Mouse (Mus musculus): ENCODE data around the gene Mapkap1. TPM values are rescaled to one million over a fixed set of nuclear protein-coding genes. Genes with fewer than 3 reads are reported as not detected.

The Mapkap1 gene
- 35.9 and 46.4 TPM in 2 replicates for polyA plus RNA-seq (2012; rRNA removed)

GRCm38 (mm10) chr2:34406601-34407464, at the start of gene Mapkap1:
Mapkap1 (plus strand) TSS chr2:34406771.
- peak; percentile 86 for DNase-seq (ENCODE audit: low read depth, low spot score)
- under 1% methylated on average over 68 of the region's 68 CpGs for WGBS

DNA sequence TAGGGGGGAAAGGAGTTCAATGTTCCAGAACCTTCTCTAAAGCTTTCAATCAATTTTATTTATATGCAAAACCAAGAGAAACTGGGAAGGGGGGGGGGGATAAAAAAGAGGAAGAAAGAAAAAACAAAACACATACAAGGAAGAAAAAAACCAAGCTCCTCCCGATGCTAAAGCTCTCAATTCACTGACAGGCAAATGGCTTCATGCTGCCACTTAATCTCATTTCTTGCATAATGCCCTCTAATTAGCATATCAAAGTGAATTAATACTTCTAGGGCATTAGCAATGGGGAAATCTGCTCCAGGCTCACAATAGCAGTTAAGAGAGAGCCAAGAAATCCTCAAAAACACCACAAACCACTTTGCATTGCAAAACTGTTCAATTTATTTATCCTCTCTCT, 42.9 kb upstream of the Mapkap1 start:
- 18% methylated on average over 1 of the region's 1 CpGs for WGBS
- no peak for DNase-seq (ENCODE audit: low read depth, low spot score)

GRCm38 (mm10) chr2:34367024-34367423, 39.5 kb upstream of the Mapkap1 start:
- 62% methylated on average over 2 of the region's 2 CpGs for WGBS
- DNase-seq (ENCODE audit: low read depth, low spot score): no peak

- DNase-seq (ENCODE audit: low read depth, low spot score): no peak
- WGBS: 76% methylated on average over 6 of the region's 6 CpGs
Observed at GRCm38 (mm10) chr2:34368396-34368795, 38.2 kb upstream of the Mapkap1 start.

- DNase-seq (ENCODE audit: low read depth, low spot score): no peak
- WGBS: 68% methylated on average over 7 of the region's 7 CpGs
Observed at GRCm38 (mm10) chr2:34370349-34370724, 36.2 kb upstream of the Mapkap1 start.

- DNase-seq (ENCODE audit: low read depth, low spot score): no peak
- WGBS: 4% methylated on average over 42 of the region's 42 CpGs
Observed at GRCm38 (mm10) chr2:34370725-34371440, 35.7 kb upstream of the Mapkap1 start.

- DNase-seq (ENCODE audit: low read depth, low spot score): no peak
- under 1% methylated on average over 89 of the region's 118 CpGs for WGBS
Observed at GRCm38 (mm10) chr2:34371441-34372304, 34.9 kb upstream of the Mapkap1 start.

- peak; percentile 82 for DNase-seq (ENCODE audit: low read depth, low spot score)
- 1% methylated on average over 97 of the region's 102 CpGs for WGBS
Observed at GRCm38 (mm10) chr2:34372305-34373301, 34.0 kb upstream of the Mapkap1 start, which contains the start of gene Pbx3. Pbx3 (minus strand) TSS chr2:34373142.

GRCm38 (mm10) chr2:34373886-34374285, 32.7 kb upstream of the Mapkap1 start:
- DNase-seq (ENCODE audit: low read depth, low spot score): no peak

GRCm38 (mm10) chr2:34374349-34374748, 32.2 kb upstream of the Mapkap1 start:
- DNase-seq (ENCODE audit: low read depth, low spot score): no peak
- 60% methylated on average over 2 of the region's 2 CpGs for WGBS

More at GRCm38 (mm10) chr2:34373886-34374285, 32.7 kb upstream of the Mapkap1 start:
- WGBS: 65% methylated on average over 3 of the region's 3 CpGs

DNA sequence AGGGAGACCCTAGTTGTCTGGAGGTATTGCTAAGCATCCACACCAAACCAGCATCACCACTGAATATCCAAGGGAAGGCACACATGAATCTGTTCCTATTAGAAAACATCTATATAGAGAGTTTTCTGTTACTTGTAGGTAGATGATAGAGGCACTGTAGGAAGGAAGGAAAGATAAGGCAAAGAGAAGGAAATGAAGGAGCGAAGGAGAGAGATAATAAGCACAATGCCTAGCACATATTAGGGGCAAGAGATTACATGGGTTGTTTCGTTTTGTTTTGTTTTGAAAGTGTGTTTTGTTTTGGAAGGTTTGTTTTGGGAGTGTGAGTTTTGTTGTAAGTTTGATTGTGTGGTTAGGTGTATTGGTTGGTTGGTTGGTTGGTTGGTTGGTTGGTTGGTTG, 27.6 kb upstream of the Mapkap1 start:
- 92% methylated on average over 2 of the region's 2 CpGs for WGBS
- DNase-seq (ENCODE audit: low read depth, low spot score): no peak

- DNase-seq (ENCODE audit: low read depth, low spot score): no peak
- WGBS: 74% methylated on average over 4 of the region's 4 CpGs
Observed at GRCm38 (mm10) chr2:34399535-34399934, 7.0 kb upstream of the Mapkap1 start.

- DNase-seq (ENCODE audit: low read depth, low spot score): peak; percentile 6
- WGBS: 19% methylated on average over 7 of the region's 7 CpGs
Observed at GRCm38 (mm10) chr2:34407596-34407995, 1.0 kb downstream of the Mapkap1 start.

GRCm38 (mm10) chr2:34408341-34408740, 1.8 kb downstream of the Mapkap1 start:
- 93% methylated on average over 10 of the region's 10 CpGs for WGBS
- DNase-seq (ENCODE audit: low read depth, low spot score): no peak

DNA sequence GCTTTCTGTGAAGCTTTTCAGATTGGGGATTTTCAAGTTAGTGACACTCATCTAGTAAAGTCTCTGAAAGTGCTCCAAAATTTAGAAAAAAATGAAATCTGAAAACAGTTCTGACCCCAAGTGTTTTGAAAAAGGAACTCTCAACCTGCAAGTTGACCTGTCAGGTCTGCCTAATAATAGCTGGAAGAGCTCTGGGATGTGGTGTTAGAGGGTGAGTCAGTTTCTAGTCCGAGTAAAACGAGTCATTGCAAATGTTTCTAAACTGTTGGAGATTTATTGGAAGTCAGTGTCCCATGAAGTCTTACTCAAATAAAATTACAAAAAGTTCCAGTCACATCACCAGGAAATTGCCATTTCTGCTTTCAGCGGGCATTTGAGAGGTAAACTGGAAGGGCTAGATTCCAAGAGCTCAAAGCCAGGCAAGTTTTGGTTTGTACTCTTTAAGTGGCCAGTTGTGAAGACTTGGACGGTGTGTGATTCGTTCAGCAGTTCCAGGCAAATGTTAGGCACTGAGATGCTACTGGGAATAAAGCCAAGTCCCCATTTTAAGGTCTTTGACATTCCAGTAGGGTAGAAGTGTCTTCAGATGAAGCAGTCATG, 3.3 kb downstream of the Mapkap1 start:
- no peak for DNase-seq (ENCODE audit: low read depth, low spot score)
- WGBS: 49% methylated on average over 5 of the region's 5 CpGs

- WGBS: 63% methylated on average over 1 of the region's 1 CpGs
Observed at GRCm38 (mm10) chr2:34420256-34420655, 13.7 kb downstream of the Mapkap1 start.

GRCm38 (mm10) chr2:34424186-34424585, 17.6 kb downstream of the Mapkap1 start:
- DNase-seq (ENCODE audit: low read depth, low spot score): no peak
- WGBS: 41% methylated on average over 3 of the region's 3 CpGs

More at GRCm38 (mm10) chr2:34420256-34420655, 13.7 kb downstream of the Mapkap1 start:
- no peak for DNase-seq (ENCODE audit: low read depth, low spot score)

- no peak for DNase-seq (ENCODE audit: low read depth, low spot score)
- 67% methylated on average over 4 of the region's 4 CpGs for WGBS
Observed at GRCm38 (mm10) chr2:34425573-34426223, 19.1 kb downstream of the Mapkap1 start.

Measured in large intestine, adult 2 months (tissue).